Mouse (Mus musculus) small intestine, adult 2 months (tissue): ENCODE data around the gene Capn2. TPM values are rescaled to one million over a fixed set of nuclear protein-coding genes. Genes with fewer than 3 reads are reported as not detected.

Experiments used
- H3K27ac ChIP-seq: fragments of 200-500 bp; 2 replicates; pipeline ENCODE4 v1.5.1; 2012; ENCODE audit warnings: low read depth, low read length, control low read depth, inconsistent platforms; ENCODE audit not compliant: insufficient read depth
- H3K27me3 ChIP-seq: fragments of 200-500 bp; 2 replicates; pipeline ENCODE4 v1.6.1; 2012; ENCODE audit warnings: mild to moderate bottlenecking, moderate library complexity, low read length, inconsistent platforms; ENCODE audit not compliant: control insufficient read depth, insufficient read depth
- H3K36me3 ChIP-seq: fragments of 200-500 bp; 2 replicates; pipeline ENCODE4 v1.6.1; 2012; ENCODE audit warnings: mild to moderate bottlenecking, low read length, control low read depth, inconsistent platforms; ENCODE audit not compliant: control insufficient read depth, insufficient read depth
- H3K4me1 ChIP-seq: fragments of 200-500 bp; 2 replicates; pipeline ENCODE4 v1.6.1; 2012; ENCODE audit warnings: low read length, inconsistent platforms, mixed read lengths; ENCODE audit not compliant: control insufficient read depth, insufficient read depth, insufficient read length
- H3K4me3 ChIP-seq: fragments of 200-500 bp; 2 replicates; pipeline ENCODE4 v1.5.1; 2012; ENCODE audit warnings: low read depth, mild to moderate bottlenecking, control low read depth, inconsistent platforms, low read length, moderate library complexity
- CTCF ChIP-seq: fragments of 200-500 bp; IDR thresholded peaks from 2 replicates; pipeline ENCODE4 v1.5.1; 2012; ENCODE audit warnings: low read depth, mild to moderate bottlenecking, control low read depth, inconsistent platforms, low read length, moderate library complexity, mixed read lengths; ENCODE audit not compliant: insufficient replicate concordance, insufficient read length; ENCODE audit errors: extremely low read depth
- POLR2A ChIP-seq: fragments of 200-500 bp; IDR thresholded peaks from 2 replicates; pipeline ENCODE4 v1.6.1; 2012; ENCODE audit warnings: low read depth, mild to moderate bottlenecking, control low read depth, inconsistent platforms, low read length, moderate library complexity
- WGBS: fragments of 180-500 bp; shearing (Covaris S2); methylation state at CpG from one replicate; pipeline ENCODE4 v1.1.7; 2018; 5-methylcytosine and 5-hydroxymethylcytosine counted together
- polyA plus RNA-seq: library from polyadenylated mRNA; depleted of rRNA; stranded (reverse); fragments of >200 nt; gene quantifications from 2 replicates; pipeline ENCODE4 v1.2.3, GENCODE M21; 2012

The Capn2 gene
- polyA plus RNA-seq, 1 experiment = 6.6 TPM

DNA sequence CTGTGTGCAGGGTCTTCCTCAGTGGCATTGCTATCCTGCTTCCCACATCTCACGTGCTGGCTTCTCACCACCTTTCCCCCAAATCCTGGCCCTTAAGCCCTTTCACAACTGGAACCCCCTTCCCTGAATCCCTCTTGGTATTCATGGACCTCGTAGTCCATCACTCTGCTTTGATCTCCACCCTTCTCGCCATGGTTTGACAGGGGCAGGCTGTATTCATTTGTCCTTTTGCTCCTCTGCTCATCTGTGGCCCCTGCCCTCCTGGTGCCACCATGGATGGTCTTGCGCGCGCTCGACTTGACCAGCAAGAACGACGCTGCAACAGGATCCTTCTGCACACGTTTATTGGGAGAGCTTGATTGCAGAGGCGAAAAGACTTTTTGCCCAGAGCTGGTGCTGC lies 42.1 kb upstream of the Capn2 start:
- Histone ChIP-seq H3K4me1 (peaks cover 10% of the 10 kb centered on the region; the same call in 1 of the 2 replicates), H3K36me3 (no peaks in the 10 kb centered on the region), H3K4me3 (no peak overlapping the region), H3K27ac (no peak overlapping the region), H3K27me3 (no peaks in the 10 kb centered on the region)
- WGBS = 84% methylated on average over 11 of the region's 11 CpGs
- TF ChIP-seq CTCF (no peak), POLR2A (no peak)

DNA sequence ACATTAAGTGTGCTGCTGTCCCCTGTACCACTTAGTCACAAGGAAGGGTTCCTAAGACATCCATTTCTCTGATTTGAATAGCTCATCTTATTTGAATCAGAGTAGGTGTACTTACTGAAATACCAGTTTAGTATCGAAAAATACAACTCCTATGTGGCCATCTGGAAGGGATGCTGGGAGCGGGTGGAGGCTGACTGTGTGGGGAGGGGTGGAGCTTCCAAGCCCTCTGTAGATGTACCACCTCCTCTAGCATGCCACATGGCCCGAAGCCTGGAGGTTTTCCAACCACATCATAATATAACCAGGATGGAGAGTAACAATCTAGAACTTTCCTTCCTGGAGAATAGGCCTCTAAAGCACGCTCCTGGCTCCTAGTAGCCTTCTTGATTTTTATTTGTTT lies 40.9 kb upstream of the Capn2 start:
- Histone ChIP-seq H3K27ac (no peak overlapping the region), H3K4me1 (peaks cover under 1% of the 10 kb centered on the region; the same call in 1 of the 2 replicates), H3K27me3 (no peaks in the 10 kb centered on the region), H3K36me3 (no peaks in the 10 kb centered on the region), H3K4me3 (no peak overlapping the region)
- WGBS = 76% methylated on average over 4 of the region's 4 CpGs
- TF ChIP-seq CTCF (no peak), POLR2A (no peak)

DNA sequence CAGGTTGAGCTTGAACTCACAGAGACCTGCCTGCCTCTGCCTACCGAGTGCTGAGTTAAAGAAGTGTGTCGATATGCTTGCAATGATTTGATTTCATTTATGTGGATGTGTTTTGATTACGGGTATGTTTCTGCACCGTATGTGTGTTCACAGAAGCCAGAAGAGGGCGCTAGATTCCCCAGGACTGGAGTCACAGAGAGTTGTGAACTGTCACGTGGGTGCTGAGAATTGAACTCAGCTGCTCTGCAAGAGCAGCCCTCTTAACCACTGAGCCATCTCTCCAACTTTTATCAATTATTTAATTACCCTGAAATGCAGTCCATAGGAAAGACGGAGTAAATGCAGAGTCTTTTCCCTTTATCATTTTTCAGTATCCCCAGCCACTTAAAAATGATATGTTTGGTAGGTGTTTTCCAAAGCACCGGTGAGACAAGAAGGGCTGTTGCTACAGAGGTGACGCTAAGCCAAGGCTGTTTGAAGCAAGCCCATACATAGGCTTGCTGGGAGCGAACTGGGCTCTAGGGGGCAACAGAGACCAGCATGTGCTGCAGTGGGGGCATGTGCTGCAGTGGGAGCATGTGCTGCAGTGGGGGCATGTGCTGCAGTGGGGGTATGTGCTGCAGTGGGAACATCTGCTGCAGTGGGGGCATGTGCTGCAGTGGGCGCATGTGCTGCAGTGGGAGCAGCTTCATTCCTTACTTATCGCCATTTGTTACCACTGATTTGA lies 36.4 kb upstream of the Capn2 start:
- Histone ChIP-seq H3K4me1 (no peaks in the 10 kb centered on the region), H3K27me3 (no peaks in the 10 kb centered on the region), H3K36me3 (no peaks in the 10 kb centered on the region), H3K4me3 (no peak overlapping the region), H3K27ac (no peak overlapping the region)
- no peak for TF ChIP-seq POLR2A
- TF ChIP-seq CTCF = peak; percentile 59; the same call in 1 of the 2 replicates
- WGBS = 56% methylated on average over 12 of the region's 12 CpGs

DNA sequence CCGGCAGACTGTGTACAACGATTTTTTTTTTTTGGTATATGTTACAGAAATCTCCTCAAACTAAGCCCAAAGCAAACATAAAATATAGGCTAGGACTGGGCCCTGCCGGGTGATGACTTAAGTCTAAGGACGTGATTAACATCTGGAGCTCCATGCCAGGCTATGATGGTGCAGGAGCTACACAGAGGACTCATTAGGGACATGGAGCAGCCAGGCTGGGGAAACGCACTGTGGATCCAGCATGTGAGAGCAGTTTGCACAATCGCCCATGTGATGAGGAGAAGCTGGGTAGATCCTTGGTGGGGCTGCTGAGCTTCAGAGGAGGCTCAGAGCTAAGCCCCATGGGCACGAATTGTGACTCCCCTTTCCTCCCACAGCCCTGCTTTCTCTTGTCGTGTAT lies 33.4 kb upstream of the Capn2 start:
- Histone ChIP-seq H3K4me3 (no peak overlapping the region), H3K36me3 (no peaks in the 10 kb centered on the region), H3K27ac (no peak overlapping the region), H3K27me3 (no peaks in the 10 kb centered on the region), H3K4me1 (no peaks in the 10 kb centered on the region)
- TF ChIP-seq POLR2A (no peak), CTCF (no peak)
- WGBS = 57% methylated on average over 8 of the region's 8 CpGs

DNA sequence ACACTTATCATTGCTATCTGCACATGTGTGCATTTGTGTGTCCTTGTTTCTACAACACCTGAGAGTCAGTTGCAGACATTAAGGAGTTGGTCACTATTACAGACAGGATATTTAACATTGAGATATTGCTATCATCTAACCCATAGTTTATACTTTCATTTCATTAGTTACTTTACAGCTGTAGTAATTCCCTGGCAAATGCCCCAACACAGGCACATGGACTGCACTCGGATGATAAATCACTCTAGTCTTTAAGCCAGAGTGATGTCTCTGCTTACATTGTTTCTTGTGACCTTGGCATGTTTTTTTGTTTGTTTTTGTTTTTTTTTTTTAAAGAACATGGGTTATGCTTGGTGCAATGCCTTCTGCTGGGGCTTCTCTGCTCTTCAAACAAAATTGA lies 26.5 kb upstream of the Capn2 start:
- H3K4me1 ChIP-seq = no peaks in the 10 kb centered on the region
- no peak overlapping the region for H3K4me3 ChIP-seq
- no peaks in the 10 kb centered on the region for H3K27me3 ChIP-seq
- no peaks in the 10 kb centered on the region for H3K36me3 ChIP-seq
- no peak overlapping the region for H3K27ac ChIP-seq
- TF ChIP-seq CTCF = no peak
- no peak for TF ChIP-seq POLR2A
- 20% methylated on average over 1 of the region's 1 CpGs for WGBS

DNA sequence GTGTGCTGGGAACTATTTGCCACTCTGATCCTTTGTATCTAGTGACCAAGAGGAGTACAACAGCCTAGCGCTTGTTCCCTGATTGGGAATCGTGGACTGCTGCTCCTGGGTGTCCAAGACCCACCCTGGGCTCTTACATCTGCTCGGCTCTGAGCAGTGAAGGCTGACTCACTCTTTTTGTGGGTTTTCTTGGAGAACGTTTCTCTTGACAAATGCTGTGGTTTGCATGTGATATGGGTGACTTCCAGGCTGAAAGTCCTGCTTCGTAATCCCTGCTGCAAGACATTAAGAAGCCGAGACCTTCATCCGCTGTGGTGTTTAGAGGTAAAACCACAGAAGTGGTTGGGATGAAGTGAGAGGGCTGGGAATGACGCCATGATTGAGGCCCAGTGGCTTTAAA lies 25.7 kb upstream of the Capn2 start:
- TF ChIP-seq POLR2A (no peak), CTCF (no peak)
- Histone ChIP-seq H3K4me1 (no peaks in the 10 kb centered on the region), H3K4me3 (no peak overlapping the region), H3K27ac (no peak overlapping the region), H3K36me3 (no peaks in the 10 kb centered on the region), H3K27me3 (no peaks in the 10 kb centered on the region)
- WGBS = 76% methylated on average over 8 of the region's 8 CpGs

DNA sequence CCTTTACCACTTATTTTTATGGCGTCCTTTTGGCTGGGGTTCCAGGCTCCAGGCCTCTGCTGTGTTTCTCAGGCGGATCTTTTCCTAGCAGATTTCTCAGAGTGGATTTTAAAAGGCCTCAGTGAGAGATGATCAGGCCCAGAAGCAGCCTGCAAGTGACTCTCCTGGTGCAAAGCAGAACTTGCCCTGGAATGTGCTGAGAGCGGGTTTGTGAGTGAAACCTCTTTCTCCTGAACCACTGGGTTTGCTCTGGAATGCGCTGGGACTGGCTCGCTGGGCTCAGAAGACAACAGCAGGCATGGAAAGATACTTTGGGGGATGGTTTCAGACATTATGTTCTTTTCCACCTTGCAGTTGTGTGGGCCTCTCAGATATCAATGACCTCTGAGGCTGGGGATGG lies 24.7 kb upstream of the Capn2 start:
- Histone ChIP-seq H3K27ac (no peak overlapping the region), H3K4me3 (no peak overlapping the region), H3K36me3 (no peaks in the 10 kb centered on the region), H3K27me3 (no peaks in the 10 kb centered on the region), H3K4me1 (no peaks in the 10 kb centered on the region)
- 72% methylated on average over 5 of the region's 5 CpGs for WGBS
- TF ChIP-seq CTCF (no peak), POLR2A (no peak)
